Comparison of ENCODE assay signal across 41 mouse cellular contexts in genomic region chr3:88689079-88689478, GRCm38 (mm10). TPM values are rescaled to one million over a fixed set of nuclear protein-coding genes. Genes with fewer than 3 reads are reported as not detected.
"Had no signal": no experiment of that assay in that cellular context is flagged by ENCODE, and none has a peak within 500 bp of the region (broad histone marks: within the 10 kb centered on the region; RNA-seq: fewer than 3 reads in every experiment).

No protein-coding gene starts in this region.

- H3K9me3 ChIP-seq: heart, embryonic 12.5 days; heart, embryonic 13.5 days; heart, embryonic 15.5 days; hindbrain, embryonic 10.5 days; hindbrain, embryonic 12.5 days; hindbrain, embryonic 13.5 days; hindbrain, embryonic 15.5 days; intestine, embryonic 15.5 days; kidney, embryonic 15.5 days had no signal

- DNase-seq: heart, postnatal 10 days; heart, postnatal 14 days; heart, postnatal 36 days; heart, postnatal 4 days; kidney, adult 11 months; kidney, adult 18-20 months; kidney, adult 2 months; kidney, adult 8-10 months; kidney, adult 9 months; kidney, postnatal 10 days; kidney, postnatal 14 days; kidney, postnatal 25 days; kidney, postnatal 36 days; kidney, postnatal 4 days; layer of hippocampus, adult 9-11 months; layer of hippocampus, postnatal 36 days had no signal

- H3K4me3 ChIP-seq: heart, embryonic 12.5 days; heart, embryonic 15.5 days; hindbrain, embryonic 10.5 days; hindbrain, embryonic 12.5 days; hindbrain, embryonic 13.5 days; hindbrain, embryonic 15.5 days; intestine, embryonic 15.5 days; kidney, embryonic 15.5 days; layer of hippocampus, adult 2 months had no signal

- H3K4me2 ChIP-seq: heart, embryonic 12.5 days; heart, embryonic 15.5 days; hindbrain, embryonic 13.5 days; hindbrain, embryonic 15.5 days; kidney, embryonic 15.5 days had no signal

- H3K27me3 ChIP-seq: heart, embryonic 12.5 days; heart, embryonic 13.5 days; heart, embryonic 15.5 days; hindbrain, embryonic 12.5 days; hindbrain, embryonic 13.5 days; hindbrain, embryonic 15.5 days; intestine, embryonic 15.5 days; kidney, embryonic 15.5 days had no signal

- ATAC-seq: hindbrain, embryonic 16.5 days; hindbrain, postnatal 0 days; inflammation-experienced regulatory T-cells, adult 6 months; intestine, embryonic 15.5 days; intestine, embryonic 16.5 days; intestine, postnatal 0 days had no signal

- H3K9ac ChIP-seq: heart, embryonic 12.5 days; heart, embryonic 15.5 days; hindbrain, embryonic 12.5 days; hindbrain, embryonic 14.5 days; hindbrain, embryonic 15.5 days; intestine, embryonic 15.5 days; kidney, embryonic 15.5 days had no signal

- H3K27ac ChIP-seq: heart, embryonic 13.5 days; heart, embryonic 15.5 days; hindbrain, embryonic 10.5 days; hindbrain, embryonic 12.5 days; hindbrain, embryonic 13.5 days; hindbrain, embryonic 14.5 days; hindbrain, embryonic 15.5 days; hindbrain, postnatal 0 days; intestine, embryonic 15.5 days; kidney, embryonic 15.5 days; kidney, postnatal 0 days; layer of hippocampus, adult 2 months had no signal

RNA-seq across cellular contexts. Expression of gene Rxfp4, which starts 36.1 kb away (rescaled TPM):
- polyA plus RNA-seq: heart, embryonic 11.5 days; heart, embryonic 12.5 days; heart, embryonic 13.5 days; heart, embryonic 14.5 days; heart, embryonic 15.5 days; heart, embryonic 16.5 days; heart, postnatal 0 days; hindbrain, embryonic 10.5 days; hindbrain, embryonic 11.5 days; hindbrain, embryonic 12.5 days; hindbrain, embryonic 13.5 days; hindbrain, embryonic 14.5 days; hindbrain, embryonic 15.5 days; hindbrain, embryonic 16.5 days; hindbrain, postnatal 0 days; inflammation-experienced regulatory T-cells, adult 6 months; intestine, embryonic 14.5 days; intestine, embryonic 15.5 days; intestine, embryonic 16.5 days; intestine, postnatal 0 days; kidney, embryonic 14.5 days; kidney, embryonic 15.5 days; kidney, embryonic 16.5 days; kidney, postnatal 0 days had no signal
